In genomic region chr11:74648676-74649075, GRCm38 (mm10) we compare ENCODE assay signal across 8 mouse cellular contexts. TPM values are rescaled to one million over a fixed set of nuclear protein-coding genes. Genes with fewer than 3 reads are reported as not detected.
DNase-seq lines count a peak whose midpoint lies in the region; ATAC-seq and TF ChIP-seq lines count a peak whose summit lies in the region.

No protein-coding gene starts in this region.

- 10% methylated on average over 1 of the region's 1 CpGs for WGBS in cerebellum, adult 2 months
- WGBS in liver, embryonic 12.5 days (ENCODE audit: insufficient replicate concordance) = 10% methylated on average over 1 of the region's 1 CpGs

- peak overlapping the region; percentile 89 for H3K9ac ChIP-seq in liver, embryonic 12.5 days

- peak; percentile 43 for ATAC-seq in liver, embryonic 12.5 days

- no peak for DNase-seq in cerebellum, adult 2 months
- DNase-seq in cerebellum, postnatal 14 days = no peak
- no peak for DNase-seq in testis, postnatal 10 days (ENCODE audit: low spot score)
- DNase-seq in right cerebral cortex, adult 2 months (ENCODE audit: low spot score in 2 of 2) = no peak
- no peak for DNase-seq in adipocyte (ENCODE audit: low spot score)
- DNase-seq in adrenal gland, adult 2 months = no peak

- H3K4me3 ChIP-seq in cerebellum, adult 2 months (replicated peaks; ENCODE audit: insufficient read depth, low read depth, low read length) = peak overlapping the region; percentile 59
- peak overlapping the region; percentile 85 for H3K4me3 ChIP-seq in testis, adult 2 months (ENCODE audit: control insufficient read depth, low read depth, low read length)
- H3K4me3 ChIP-seq in liver, embryonic 12.5 days = peak overlapping the region; percentile 97

- no peak for TF ChIP-seq CTCF in cerebellum, adult 2 months (IDR thresholded peaks at IDR 0.05; ENCODE audit: borderline replicate concordance, insufficient read depth, low read depth, low read length)
- no peak for TF ChIP-seq CTCF in testis, adult 2 months (IDR thresholded peaks at IDR 0.05; ENCODE audit: control insufficient read depth, insufficient read depth, insufficient replicate concordance, low read depth, low read length)

- no peaks in the 10 kb centered on the region for H3K9me3 ChIP-seq in liver, embryonic 12.5 days (replicated peaks)

- no peaks in the 10 kb centered on the region for H3K27me3 ChIP-seq in cerebellum, adult 2 months (ENCODE audit: control insufficient read depth, insufficient read depth, low read length)
- no peaks in the 10 kb centered on the region for H3K27me3 ChIP-seq in testis, adult 2 months (ENCODE audit: control insufficient read depth, insufficient read depth, low read length)
- H3K27me3 ChIP-seq in liver, embryonic 12.5 days (replicated peaks) = peaks cover 10% of the 10 kb centered on the region; the same call in 1 of the 2 replicates

- H3K27ac ChIP-seq in cerebellum, adult 2 months (ENCODE audit: insufficient read depth, low read length) = peak overlapping the region; percentile 68
- H3K27ac ChIP-seq in testis, adult 2 months (ENCODE audit: control insufficient read depth, insufficient read depth, low read depth, low read length) = peak overlapping the region; percentile 94
- peak overlapping the region; percentile 86 for H3K27ac ChIP-seq in liver, embryonic 12.5 days

- H3K4me1 ChIP-seq in cerebellum, adult 2 months (ENCODE audit: control insufficient read depth, insufficient read depth, low read length) = peaks cover 18% of the 10 kb centered on the region
- H3K4me1 ChIP-seq in testis, adult 2 months (ENCODE audit: control insufficient read depth, insufficient read depth, low read length) = peaks cover 10% of the 10 kb centered on the region
- peaks cover 50% of the 10 kb centered on the region for H3K4me1 ChIP-seq in liver, embryonic 12.5 days

- H3K4me2 ChIP-seq in liver, embryonic 12.5 days = peak overlapping the region; percentile 99

- TF ChIP-seq POLR2A in cerebellum, adult 2 months (IDR thresholded peaks at IDR 0.05; ENCODE audit: borderline replicate concordance, insufficient read depth, low read length) = no peak
- no peak for TF ChIP-seq POLR2A in testis, adult 2 months (IDR thresholded peaks at IDR 0.05; ENCODE audit: control insufficient read depth, low read depth, low read length)

- H3K36me3 ChIP-seq in testis, adult 2 months (ENCODE audit: control insufficient read depth, insufficient read depth, low read length) = no peaks in the 10 kb centered on the region
- peaks cover 26% of the 10 kb centered on the region for H3K36me3 ChIP-seq in liver, embryonic 12.5 days

RNA-seq across cellular contexts. Expression of gene Cluh, which starts 0.6 kb away (rescaled TPM):
- polyA plus RNA-seq in cerebellum, adult 2 months (2012; rRNA removed) = 67.4 and 68.4 TPM in 2 replicates
- 37.1 and 40.6 TPM in 2 replicates for polyA plus RNA-seq in testis, adult 2 months (2012; rRNA removed)
- polyA plus RNA-seq in liver, embryonic 12.5 days (2016; fragmentation: Nextera tagmentation; extraction: Ambion mirVana) = 49.6 and 50.1 TPM in 2 replicates
- 100 to 1,000 TPM; 190 to 247 TPM for total RNA-seq in adrenal gland, adult 2 months (2021)
- 134 and 163 TPM in 2 replicates for polyA plus RNA-seq in adrenal gland, adult 2 months (2012; rRNA removed)

RNA-seq across cellular contexts. Expression of gene Ccdc92b, which starts 29.3 kb away (rescaled TPM):
- 21.8 and 22.7 TPM in 2 replicates for polyA plus RNA-seq in cerebellum, adult 2 months (2012; rRNA removed)
- polyA plus RNA-seq in testis, adult 2 months (2012; rRNA removed) = 0.79 and 0.82 TPM in 2 replicates
- polyA plus RNA-seq in liver, embryonic 12.5 days (2016; fragmentation: Nextera tagmentation; extraction: Ambion mirVana) = 14.7 and 16.0 TPM in 2 replicates
- total RNA-seq in adrenal gland, adult 2 months (2021) = 1 to 10 TPM; 2.0 to 3.6 TPM
- 2.4 and 4.0 TPM in 2 replicates for polyA plus RNA-seq in adrenal gland, adult 2 months (2012; rRNA removed)

RNA-seq across cellular contexts. Expression of gene Rap1gap2, which starts 38.0 kb away (rescaled TPM):
- 67.5 and 71.0 TPM in 2 replicates for polyA plus RNA-seq in cerebellum, adult 2 months (2012; rRNA removed)
- polyA plus RNA-seq in testis, adult 2 months (2012; rRNA removed) = 3.4 and 5.0 TPM in 2 replicates
- 0.96 and 1.4 TPM in 2 replicates for polyA plus RNA-seq in liver, embryonic 12.5 days (2016; fragmentation: Nextera tagmentation; extraction: Ambion mirVana)
- total RNA-seq in adrenal gland, adult 2 months (2021) = 10 to 100 TPM in 1 of 2 experiments, 1 to 10 TPM in 1; 6.1 to 12.9 TPM
- 4.8 and 5.1 TPM in 2 replicates for polyA plus RNA-seq in adrenal gland, adult 2 months (2012; rRNA removed)

Comparison
In these comparisons a context has a peak if more than half of its experiments do, and no peak if none do; other contexts are left out.
1. RNA of gene Rap1gap2, which starts 38.0 kb away (polyA plus RNA-seq): 67.5 to 71.0 TPM in cerebellum, adult 2 months; 4.8 to 5.1 TPM in adrenal gland, adult 2 months, 3.4 to 5.0 TPM in testis, adult 2 months and 0.96 to 1.4 TPM in liver, embryonic 12.5 days; every median in the first group is over 10 times any median in the second.
2. Peak in every context shown above with its lines, with median percentiles within 50 percentile points of each other: H3K27ac ChIP-seq and H3K4me3 ChIP-seq.